Mouse (Mus musculus) thymus, adult 2 months (tissue): ENCODE results near the gene Gm3417.
"Not testable (repeated sequence)": the region's sequence is repeated elsewhere in the genome, so short reads cannot be mapped to it uniquely, and the experiment has no call there.

Source experiments
- CTCF ChIP-seq: fragments of 200-500 bp; IDR thresholded peaks from 2 replicates; pipeline ENCODE4 v1.5.1; 2012; ENCODE audit warnings: mild to moderate bottlenecking, control low read depth, low read length, moderate library complexity, borderline replicate concordance; ENCODE audit not compliant: control insufficient read depth, poor library complexity, insufficient read depth; ENCODE audit errors: extremely low read depth
- POLR2A ChIP-seq: fragments of 200-500 bp; IDR thresholded peaks from 2 replicates; pipeline ENCODE4 v1.6.1; 2012; ENCODE audit warnings: mild to moderate bottlenecking, low read length, control low read depth, moderate library complexity; ENCODE audit not compliant: control insufficient read depth, poor library complexity, insufficient read depth; ENCODE audit errors: extremely low read depth

DNA sequence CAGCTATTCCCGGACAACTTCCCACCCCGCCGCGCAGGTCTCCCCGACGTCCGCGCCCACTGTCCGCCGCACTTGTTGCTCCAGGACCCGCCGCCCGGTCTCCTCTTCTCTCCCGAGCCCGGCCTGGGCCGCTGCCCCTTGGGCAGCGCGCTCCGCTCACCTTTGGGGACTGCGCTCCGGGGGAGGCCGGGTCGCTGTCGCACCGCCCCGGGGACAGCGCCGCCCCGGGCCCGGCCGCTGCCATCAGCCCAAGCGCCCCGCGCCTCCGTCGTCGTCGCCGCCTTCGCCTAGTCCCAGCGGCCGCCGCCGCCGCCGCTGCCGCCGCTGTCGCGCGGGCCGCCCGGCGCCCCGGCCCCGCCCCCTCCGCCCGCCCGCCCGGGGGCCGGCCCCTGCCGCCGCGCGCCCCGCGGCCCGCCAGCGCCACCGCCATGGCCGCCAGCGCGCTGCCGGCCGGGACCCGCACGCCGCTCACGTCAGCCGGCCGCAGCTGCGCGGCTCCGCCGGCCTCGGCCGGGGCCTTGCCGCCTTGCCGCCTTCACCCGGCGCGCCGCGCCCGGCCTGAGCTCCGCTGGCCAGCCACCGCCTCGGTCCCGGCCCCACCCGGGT, 17.5 kb downstream of the Gm3417 start, which contains the start of gene Phf10:
- not testable (repeated sequence) for TF ChIP-seq POLR2A, CTCF
